ENCODE assay signal across 12 mouse cellular contexts in genomic region chr6:140689617-140690404, GRCm38 (mm10). TPM values are rescaled to one million over a fixed set of nuclear protein-coding genes. Genes with fewer than 3 reads are reported as not detected.
DNase-seq lines count a peak whose midpoint lies in the region; ATAC-seq and TF ChIP-seq lines count a peak whose summit lies in the region.
"Had no signal": no experiment of that assay in that cellular context is flagged by ENCODE, and none has a peak within 500 bp of the region (broad histone marks: within the 10 kb centered on the region; RNA-seq: fewer than 3 reads in every experiment).

No protein-coding gene starts in this region.

- H3K4me2 ChIP-seq in heart, embryonic 16.5 days (ENCODE audit: low read depth, low read length): no peak overlapping the region
- H3K4me2 ChIP-seq in forebrain, postnatal 0 days (ENCODE audit: low read depth): no peak overlapping the region

- peak overlapping the region; percentile 9; the same call in 1 of the 2 replicates for H3K27ac ChIP-seq in heart, embryonic 16.5 days (ENCODE audit: low read length)
- peak overlapping the region; percentile 41; the same call in 1 of the 2 replicates for H3K27ac ChIP-seq in forebrain, postnatal 0 days (ENCODE audit: low read depth, low read length)

- no peak for TF ChIP-seq CTCF in forebrain, postnatal 0 days (IDR thresholded peaks at IDR 0.05; ENCODE audit: low read depth)

- H3K9me3 ChIP-seq in heart, embryonic 16.5 days (replicated peaks; ENCODE audit: control insufficient read depth, low read length): 0 out of 2 replicates have a peak, but pooled peaks cover 5% of the 10 kb centered on the region
- H3K9me3 ChIP-seq in forebrain, postnatal 0 days (ENCODE audit: low read length): no peaks in the 10 kb centered on the region

- no peak for DNase-seq in heart, postnatal 4 days
- DNase-seq in Muller cell, postnatal 12 days (ENCODE audit: inconsistent ontology term): peak; percentile 42
- peak; percentile 61 for DNase-seq in adipocyte (ENCODE audit: low spot score)
- DNase-seq in forebrain, postnatal 0 days: peak; percentile 53
- DNase-seq in c-Kit-positive CD71-positive TER-119-positive erythroid progenitor cells, embryonic 14.5 days (ENCODE audit: low spot score): no peak
- DNase-seq: left cerebral cortex, postnatal 4 days had no signal

- no peak overlapping the region for H3K4me3 ChIP-seq in heart, embryonic 16.5 days (ENCODE audit: low read length)
- H3K4me3 ChIP-seq in forebrain, postnatal 0 days (ENCODE audit: low read depth, low read length): no peak overlapping the region

- peak; percentile 37; the same call in 1 of the 2 replicates for ATAC-seq in heart, embryonic 16.5 days (replicated peaks; ENCODE audit: extremely low read depth, insufficient read depth, low FRiP score)
- peak; percentile 68 for ATAC-seq in forebrain, postnatal 0 days
- ATAC-seq in CD4-positive, CD25-positive, alpha-beta regulatory T cell, adult 4 months: no peak
- ATAC-seq: inflammation-experienced regulatory T-cells, adult 6 months had no signal

- H3K36me3 ChIP-seq in heart, embryonic 16.5 days (ENCODE audit: control insufficient read depth, insufficient read depth): no peaks in the 10 kb centered on the region
- no peaks in the 10 kb centered on the region for H3K36me3 ChIP-seq in forebrain, postnatal 0 days (ENCODE audit: insufficient read depth)

- no peak overlapping the region for H3K9ac ChIP-seq in heart, embryonic 16.5 days (ENCODE audit: low read length)
- H3K9ac ChIP-seq in forebrain, postnatal 0 days: no peak overlapping the region

- no peaks in the 10 kb centered on the region for H3K4me1 ChIP-seq in heart, embryonic 16.5 days (ENCODE audit: control insufficient read depth, insufficient read depth, low read length)
- no peaks in the 10 kb centered on the region for H3K4me1 ChIP-seq in forebrain, postnatal 0 days (ENCODE audit: insufficient read depth)

- 72% methylated on average over 16 of the region's 16 CpGs for WGBS in heart, embryonic 16.5 days
- WGBS in forebrain, postnatal 0 days: 52% methylated on average over 16 of the region's 16 CpGs

- no peaks in the 10 kb centered on the region for H3K27me3 ChIP-seq in heart, embryonic 16.5 days (ENCODE audit: control insufficient read depth, insufficient read depth, low read length)
- H3K27me3 ChIP-seq in forebrain, postnatal 0 days (ENCODE audit: insufficient read depth, low read length): no peaks in the 10 kb centered on the region

RNA-seq across cellular contexts. Expression of gene Gm11077, which starts 39.3 kb away (rescaled TPM):
- not detected in 2 replicates for polyA plus RNA-seq in heart, embryonic 16.5 days (2015; fragmentation: Nextera tagmentation; extraction: Ambion mirVana)
- not detected for total RNA-seq in heart, postnatal 4 days (2021)
- not detected in 2 replicates for total RNA-seq in forebrain, postnatal 0 days (2014; rRNA removed)
- not detected in 2 replicates for polyA plus RNA-seq in forebrain, postnatal 0 days (2015; fragmentation: Nextera tagmentation; extraction: Ambion mirVana)
- polyA plus RNA-seq in CD4-positive, CD25-positive, alpha-beta regulatory T cell, adult 4 months (2017; shearing (Covaris generic)): not detected
- total RNA-seq: granulocyte monocyte progenitor cell, adult 5-6 weeks; left cerebral cortex, postnatal 4 days had no signal
- polyA plus RNA-seq: inflammation-experienced regulatory T-cells, adult 6 months; neural tube, embryonic 11.5 days; testis, adult 2 months had no signal

Comparison
In these comparisons a context has a peak if more than half of its experiments do, and no peak if none do; other contexts are left out.
1. DNase-seq: peak in Muller cell, postnatal 12 days (single experiment), adipocyte (single experiment) and forebrain, postnatal 0 days (single experiment); none in heart, postnatal 4 days (single experiment) and c-Kit-positive CD71-positive TER-119-positive erythroid progenitor cells, embryonic 14.5 days (single experiment).